Mouse (Mus musculus) T-helper 1 cell (primary cell): ENCODE data around the gene Cnn3.

Experiments
- in situ Hi-C: fragments of 300-600 bp; cut with MboI, MseI; formaldehyde crosslinking; loops from one replicate; pipeline ENCODE4 v1.15.1; 2025; ENCODE audit warnings: high pct_unique_total_duplicates

Gene Cnn3

DNA sequence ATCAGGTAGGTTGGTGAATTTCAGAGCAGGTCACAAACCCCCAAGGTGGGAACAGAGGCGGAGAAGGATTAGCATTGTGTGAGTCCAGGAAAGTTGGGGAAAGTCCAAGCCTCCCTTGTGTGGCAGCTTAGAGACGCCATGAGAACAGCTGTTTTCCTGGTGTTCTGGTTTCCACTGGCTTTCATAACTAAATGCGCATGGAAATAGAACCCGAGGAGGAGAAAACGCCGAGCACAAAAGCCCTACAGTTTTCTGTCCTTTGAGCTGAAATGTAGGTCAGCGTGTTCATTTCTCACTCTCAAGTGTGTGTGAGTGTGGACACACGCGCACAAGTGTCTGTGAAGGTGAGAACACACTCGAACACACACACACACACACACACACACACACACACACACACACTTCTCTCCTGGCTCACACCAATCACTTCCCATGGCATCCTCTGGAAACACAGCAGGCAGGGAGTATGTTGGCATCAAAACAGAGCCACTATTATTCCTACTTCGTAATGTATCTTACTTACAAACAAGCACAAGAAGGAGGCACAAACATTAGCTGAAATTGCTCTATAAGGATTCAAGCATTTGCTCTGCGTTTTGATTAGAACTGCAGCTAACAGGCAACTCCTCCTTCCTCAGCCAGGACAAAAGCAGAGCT lies 63.3 kb downstream of the Cnn3 start:
- in situ Hi-C loops, result no loop called here

DNA sequence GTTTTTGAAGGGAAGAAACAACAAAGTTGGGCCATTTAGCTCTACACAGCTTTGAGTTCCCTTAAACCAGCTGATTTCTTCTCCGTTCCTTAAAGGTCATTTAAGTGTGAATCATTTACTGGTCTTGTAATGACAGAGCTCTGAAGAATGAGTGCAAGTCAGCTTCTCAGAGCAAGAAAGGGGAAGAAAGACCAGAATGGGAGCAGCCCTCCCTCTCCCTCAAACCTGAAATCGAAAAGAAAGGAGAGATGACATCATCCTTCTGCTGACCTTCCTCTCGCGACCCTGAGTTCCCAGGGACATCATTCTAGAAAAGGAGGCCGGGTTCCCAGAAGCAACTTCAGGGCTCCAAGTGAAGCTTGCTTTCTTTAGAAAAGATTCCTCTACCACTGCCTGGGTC lies 64.6 kb downstream of the Cnn3 start:
- in situ Hi-C loops, result no loop called here

DNA sequence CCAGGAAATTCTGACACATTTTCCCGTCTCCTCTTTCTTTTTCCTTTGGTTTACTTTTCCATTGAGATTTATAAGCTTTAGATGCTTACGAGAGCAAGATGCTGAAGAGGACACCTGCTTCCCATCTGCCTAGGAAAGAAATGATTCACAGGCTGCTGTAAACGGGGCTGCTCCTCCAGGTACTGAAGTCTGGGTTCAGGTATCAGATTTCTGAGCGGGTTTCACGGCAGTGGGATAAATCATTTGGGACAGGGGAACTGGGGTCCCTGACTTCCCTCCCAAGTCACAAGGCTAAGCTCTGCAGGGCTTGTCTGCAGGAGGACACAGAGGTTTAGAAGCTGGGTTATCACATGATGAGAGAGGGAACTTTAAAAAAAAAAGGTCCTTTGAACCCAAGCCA lies 65.7 kb downstream of the Cnn3 start:
- in situ Hi-C loops, result no loop called here

DNA sequence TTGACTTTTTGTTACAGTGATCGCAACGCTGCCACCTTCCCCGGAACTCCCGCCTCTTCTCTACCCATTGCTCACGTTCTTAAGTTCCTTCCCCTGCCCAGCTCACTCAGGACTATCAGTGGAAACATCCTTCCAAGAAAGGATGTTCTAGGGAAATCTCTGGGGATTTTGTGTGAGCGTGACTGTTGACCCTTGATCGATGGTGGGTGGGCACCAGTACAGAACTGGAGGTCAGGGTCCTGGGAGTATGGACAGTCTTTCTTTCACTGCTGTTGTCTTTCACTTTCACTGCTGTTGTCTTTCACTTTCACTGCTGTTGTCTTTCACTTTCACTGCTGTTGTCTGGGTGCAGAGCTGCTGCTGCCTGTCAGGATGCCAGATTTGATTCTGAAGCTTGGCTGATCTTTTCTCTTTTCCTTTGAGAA lies 67.7 kb downstream of the Cnn3 start:
- in situ Hi-C loops, result no loop called here

DNA sequence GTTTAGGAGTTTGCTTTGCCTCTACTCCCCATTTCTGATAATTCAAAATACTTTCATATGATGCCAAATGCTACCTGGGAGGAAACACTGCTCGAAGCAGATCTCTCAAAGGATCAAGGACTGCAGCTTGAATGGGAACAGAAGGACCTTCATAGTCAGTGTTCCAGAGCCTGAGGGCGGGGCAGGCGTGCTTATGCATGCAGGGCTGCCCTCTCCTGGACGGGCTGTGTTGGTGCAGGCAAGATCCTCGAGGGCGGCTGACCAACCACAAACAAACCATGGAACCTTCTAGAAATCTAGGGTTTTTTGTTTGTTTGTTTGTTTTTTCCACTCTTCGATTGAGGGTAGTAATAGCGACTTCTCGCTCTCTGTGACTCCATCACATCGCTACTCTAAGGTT lies 73.9 kb downstream of the Cnn3 start:
- in situ Hi-C loops, result loop anchor here (5.0 to 10.0 kb wide), 3 partner anchors 68 to 325 kb away; partner anchors contain the start of gene Rwdd3

DNA sequence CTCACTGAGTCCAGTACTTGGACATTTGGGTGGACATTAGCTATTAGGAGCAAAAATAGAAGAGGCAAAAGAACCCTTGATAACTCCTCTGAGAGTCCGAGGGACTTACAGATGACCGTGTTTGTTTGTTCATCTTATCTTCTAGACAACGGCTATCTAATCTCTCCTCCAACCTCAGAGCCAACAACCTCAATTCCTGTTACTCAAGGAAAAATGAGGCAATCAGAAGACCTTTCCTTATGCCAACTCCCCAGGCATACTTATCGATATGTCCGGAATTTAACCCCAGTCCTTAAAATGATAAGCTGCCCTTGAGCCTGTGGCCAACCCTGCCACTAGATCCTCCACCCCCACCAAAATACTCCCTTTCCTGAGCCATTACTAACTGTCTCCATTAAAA lies 74.4 kb downstream of the Cnn3 start:
- in situ Hi-C loops, result loop anchor here (5.0 to 10.0 kb wide), 3 partner anchors 68 to 326 kb away; partner anchors contain the start of gene Rwdd3

DNA sequence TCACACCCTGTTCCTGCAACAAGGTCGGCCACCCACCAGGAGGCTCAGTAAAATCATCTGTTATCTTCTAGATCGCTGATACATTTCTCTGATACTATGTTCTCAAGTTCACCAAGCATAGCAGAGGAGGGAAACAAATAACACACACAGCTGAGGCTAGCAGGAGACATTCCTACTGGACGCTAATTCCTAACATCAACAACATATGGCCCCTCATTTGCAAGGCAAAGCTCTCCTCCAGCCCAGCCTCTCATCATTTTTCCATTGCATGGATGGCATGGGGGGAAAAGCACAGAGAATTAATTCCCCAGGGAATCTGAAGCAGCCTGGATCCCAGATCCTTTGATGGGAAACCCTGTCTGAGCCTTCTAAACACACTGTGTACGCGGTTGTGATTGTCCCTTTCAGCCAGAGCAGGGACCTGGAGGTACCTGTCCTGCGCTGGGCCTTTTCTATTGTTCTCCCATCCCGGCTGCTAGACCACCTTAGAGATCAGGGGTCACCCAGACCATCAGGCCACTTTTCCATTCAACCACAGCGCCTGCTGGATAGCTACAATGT lies 78.7 kb downstream of the Cnn3 start:
- in situ Hi-C loops, result loop anchor here (5.0 to 10.0 kb wide), 3 partner anchors 73 to 330 kb away; partner anchors contain the start of gene Rwdd3

DNA sequence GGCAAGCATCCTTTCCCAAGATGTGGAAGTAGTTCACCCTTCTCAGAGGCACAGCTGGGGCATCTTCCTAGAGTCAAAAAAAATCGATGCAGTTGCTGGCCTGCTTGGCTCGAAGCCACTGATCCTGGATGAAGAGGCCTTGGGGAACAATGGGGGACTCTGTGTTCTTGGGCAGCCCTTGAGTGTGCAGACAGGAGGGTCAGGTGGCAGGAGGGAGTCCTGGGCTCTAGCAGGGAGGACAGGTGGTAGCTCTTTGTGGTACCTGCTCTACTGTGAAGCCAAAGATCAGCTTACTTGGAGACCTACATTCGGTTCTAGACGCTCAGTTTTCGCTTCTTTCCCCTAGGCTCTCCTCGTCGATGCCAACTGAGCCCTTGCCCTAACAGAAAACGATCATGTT lies 79.9 kb downstream of the Cnn3 start:
- in situ Hi-C loops, result loop anchor here (10.0 kb wide), 1 partner anchor 331 kb away; the partner anchor contains the start of gene Rwdd3

DNA sequence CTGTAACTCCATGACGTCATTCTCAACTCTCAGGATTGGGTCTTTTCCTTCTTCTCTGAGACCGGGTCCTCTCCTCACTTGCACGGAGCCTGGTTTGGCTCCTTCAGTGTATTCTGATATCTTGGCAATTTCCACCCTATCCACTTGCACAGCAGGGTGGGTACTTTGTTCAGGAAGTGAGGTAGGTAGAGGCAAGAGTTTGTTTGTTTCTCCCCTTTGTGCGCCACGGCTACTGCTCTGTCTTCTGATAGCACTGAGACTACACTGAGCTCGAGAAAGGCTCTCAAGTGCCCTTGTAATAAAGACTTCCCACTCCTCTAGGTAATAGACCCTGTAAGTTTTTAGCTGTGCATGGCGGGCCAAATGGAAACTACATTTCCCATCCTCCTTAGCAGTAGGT lies 80.5 kb downstream of the Cnn3 start:
- in situ Hi-C loops, result loop anchor here (10.0 kb wide), 1 partner anchor 332 kb away; the partner anchor contains the start of gene Rwdd3

DNA sequence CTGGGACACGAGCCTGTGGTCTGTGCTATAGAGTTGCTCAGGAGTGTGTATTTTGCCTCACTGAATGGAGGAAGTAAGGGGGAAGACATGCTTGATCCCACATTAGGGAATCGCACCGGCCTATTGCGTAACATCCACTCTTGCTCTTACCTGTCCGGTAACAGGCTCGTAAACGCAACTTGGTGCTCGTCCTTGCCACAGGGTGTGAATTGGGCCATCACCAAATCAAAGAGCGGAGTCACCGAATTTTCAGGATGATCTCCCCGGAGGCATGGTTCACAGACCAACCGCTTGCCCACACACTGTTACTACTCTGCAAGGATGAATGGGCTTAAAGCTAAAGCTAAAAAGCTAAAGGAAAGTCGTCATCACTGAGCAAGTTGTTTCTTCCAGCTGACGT lies 81.4 kb downstream of the Cnn3 start:
- in situ Hi-C loops, result loop anchor here (10.0 kb wide), 1 partner anchor 333 kb away; the partner anchor contains the start of gene Rwdd3
